Mouse (Mus musculus): ENCODE measurements around the gene Rps19. TPM values are rescaled to one million over a fixed set of nuclear protein-coding genes. Genes with fewer than 3 reads are reported as not detected.

The Rps19 gene
- polyA plus RNA-seq, 1 experiment: 353 TPM

GRCm38 (mm10) chr7:24850162-24850561, 34.0 kb upstream of the Rps19 start:
- TF ChIP-seq GATA1 (IDR thresholded peaks at IDR 0.05; ENCODE audit: low read length): no peak
- TF ChIP-seq TAL1 (IDR thresholded peaks at IDR 0.05; ENCODE audit: low read length): no peak
- Histone ChIP-seq H3K27me3 (ENCODE audit: control insufficient read depth) (no peaks in the 10 kb centered on the region), H3K4me3 (replicated peaks) (peak overlapping the region; percentile 67), H3K36me3 (ENCODE audit: control insufficient read depth) (peaks cover 17% of the 10 kb centered on the region), H3K4me1 (ENCODE audit: control insufficient read depth) (peaks cover 98% of the 10 kb centered on the region), H3K9me3 (ENCODE audit: control insufficient read depth, low read length) (peaks cover 5% of the 10 kb centered on the region)

DNA sequence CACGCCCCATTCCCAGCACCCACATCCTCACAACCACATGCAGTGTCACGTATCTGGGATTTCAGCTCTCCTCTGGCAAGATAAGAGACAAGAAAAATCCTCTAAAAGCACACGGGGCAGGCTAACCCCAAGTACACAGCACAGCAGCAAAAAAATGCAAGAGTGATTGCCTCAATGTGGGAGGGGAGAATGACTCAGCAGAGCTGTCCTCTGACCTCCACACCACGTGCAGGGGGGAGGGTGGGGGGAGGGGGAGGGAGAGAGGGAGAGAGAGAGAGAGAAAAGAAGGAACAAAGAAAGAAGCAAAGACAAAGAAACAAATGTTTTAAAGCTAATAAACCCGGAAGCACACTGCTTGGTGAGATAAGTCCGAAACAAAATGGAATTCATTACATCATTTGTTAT, 33.3 kb upstream of the Rps19 start:
- peak overlapping the region; percentile 67 for H3K4me3 ChIP-seq (replicated peaks)
- peaks cover 98% of the 10 kb centered on the region for H3K4me1 ChIP-seq (ENCODE audit: control insufficient read depth)
- peaks cover 5% of the 10 kb centered on the region for H3K9me3 ChIP-seq (ENCODE audit: control insufficient read depth, low read length)
- no peak for TF ChIP-seq TAL1 (IDR thresholded peaks at IDR 0.05; ENCODE audit: low read length)
- TF ChIP-seq GATA1 (IDR thresholded peaks at IDR 0.05; ENCODE audit: low read length): peak; percentile 66
- H3K36me3 ChIP-seq (ENCODE audit: control insufficient read depth): peaks cover 17% of the 10 kb centered on the region
- no peaks in the 10 kb centered on the region for H3K27me3 ChIP-seq (ENCODE audit: control insufficient read depth)

GRCm38 (mm10) chr7:24851596-24852325, 32.4 kb upstream of the Rps19 start:
- Histone ChIP-seq H3K4me1 (ENCODE audit: control insufficient read depth) (peaks cover 94% of the 10 kb centered on the region), H3K36me3 (ENCODE audit: control insufficient read depth) (peaks cover 17% of the 10 kb centered on the region), H3K27me3 (ENCODE audit: control insufficient read depth) (no peaks in the 10 kb centered on the region), H3K9me3 (ENCODE audit: control insufficient read depth, low read length) (peaks cover 5% of the 10 kb centered on the region), H3K4me3 (replicated peaks) (peak overlapping the region; percentile 67)
- TF ChIP-seq TAL1 (IDR thresholded peaks at IDR 0.05; ENCODE audit: low read length): no peak
- TF ChIP-seq GATA1 (IDR thresholded peaks at IDR 0.05; ENCODE audit: low read length): no peak

GRCm38 (mm10) chr7:24852557-24853232, 31.5 kb upstream of the Rps19 start:
- H3K4me1 ChIP-seq (ENCODE audit: control insufficient read depth): peaks cover 94% of the 10 kb centered on the region
- H3K36me3 ChIP-seq (ENCODE audit: control insufficient read depth): peaks cover 16% of the 10 kb centered on the region
- peak overlapping the region; percentile 67 for H3K4me3 ChIP-seq (replicated peaks)
- TF ChIP-seq TAL1 (IDR thresholded peaks at IDR 0.05; ENCODE audit: low read length) (peak; percentile 89), GATA1 (IDR thresholded peaks at IDR 0.05; ENCODE audit: low read length) (peak; percentile 80)
- H3K27me3 ChIP-seq (ENCODE audit: control insufficient read depth): no peaks in the 10 kb centered on the region
- peaks cover 5% of the 10 kb centered on the region for H3K9me3 ChIP-seq (ENCODE audit: control insufficient read depth, low read length)

- Histone ChIP-seq H3K9me3 (ENCODE audit: control insufficient read depth, low read length) (peaks cover 5% of the 10 kb centered on the region), H3K4me1 (ENCODE audit: control insufficient read depth) (peaks cover 94% of the 10 kb centered on the region), H3K27me3 (ENCODE audit: control insufficient read depth) (no peaks in the 10 kb centered on the region), H3K4me3 (replicated peaks) (peak overlapping the region; percentile 67), H3K36me3 (ENCODE audit: control insufficient read depth) (peaks cover 16% of the 10 kb centered on the region)
- TF ChIP-seq GATA1 (IDR thresholded peaks at IDR 0.05; ENCODE audit: low read length) (no peak), TAL1 (IDR thresholded peaks at IDR 0.05; ENCODE audit: low read length) (no peak)
Observed at GRCm38 (mm10) chr7:24853233-24853563, 31.0 kb upstream of the Rps19 start.

GRCm38 (mm10) chr7:24853695-24854094, 30.5 kb upstream of the Rps19 start:
- H3K4me1 ChIP-seq (ENCODE audit: control insufficient read depth): peaks cover 96% of the 10 kb centered on the region
- H3K36me3 ChIP-seq (ENCODE audit: control insufficient read depth): peaks cover 16% of the 10 kb centered on the region
- peaks cover 5% of the 10 kb centered on the region for H3K9me3 ChIP-seq (ENCODE audit: control insufficient read depth, low read length)
- H3K27me3 ChIP-seq (ENCODE audit: control insufficient read depth): no peaks in the 10 kb centered on the region
- TF ChIP-seq GATA1 (IDR thresholded peaks at IDR 0.05; ENCODE audit: low read length) (no peak), TAL1 (IDR thresholded peaks at IDR 0.05; ENCODE audit: low read length) (no peak)
- peak overlapping the region; percentile 67 for H3K4me3 ChIP-seq (replicated peaks)

- Histone ChIP-seq H3K4me3 (replicated peaks) (no peak overlapping the region), H3K4me1 (ENCODE audit: control insufficient read depth) (peaks cover 96% of the 10 kb centered on the region), H3K27me3 (ENCODE audit: control insufficient read depth) (peaks cover 3% of the 10 kb centered on the region; the same call in 1 of the 2 replicates), H3K9me3 (ENCODE audit: control insufficient read depth, low read length) (peaks cover 9% of the 10 kb centered on the region), H3K36me3 (ENCODE audit: control insufficient read depth) (peaks cover 19% of the 10 kb centered on the region)
- no peak for TF ChIP-seq GATA1 (IDR thresholded peaks at IDR 0.05; ENCODE audit: low read length)
- TF ChIP-seq TAL1 (IDR thresholded peaks at IDR 0.05; ENCODE audit: low read length): no peak
Observed at GRCm38 (mm10) chr7:24856460-24857120, 27.6 kb upstream of the Rps19 start.

DNA sequence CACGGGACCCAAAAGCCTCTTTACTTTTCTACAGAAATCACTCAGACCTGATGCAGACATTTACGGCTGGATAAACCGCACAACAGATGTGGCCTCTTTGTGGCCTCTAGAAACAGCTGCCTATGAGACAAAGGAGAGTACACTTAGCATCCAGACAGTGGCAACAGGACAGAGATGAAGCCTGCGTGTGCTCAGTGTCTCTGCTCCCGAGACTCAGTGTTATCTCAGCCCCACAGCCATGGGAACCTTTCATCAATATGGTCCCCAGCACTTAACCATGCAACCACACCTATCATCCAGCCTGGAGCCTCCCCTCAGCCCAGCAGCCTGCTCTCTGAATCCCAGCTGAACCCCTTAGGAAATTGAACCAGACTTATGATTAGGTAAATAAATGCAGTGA, 24.9 kb upstream of the Rps19 start:
- Histone ChIP-seq H3K36me3 (ENCODE audit: control insufficient read depth) (peaks cover 14% of the 10 kb centered on the region), H3K4me3 (replicated peaks) (peak overlapping the region; percentile 41), H3K4me1 (ENCODE audit: control insufficient read depth) (peaks cover 81% of the 10 kb centered on the region), H3K9me3 (ENCODE audit: control insufficient read depth, low read length) (peaks cover 9% of the 10 kb centered on the region), H3K27me3 (ENCODE audit: control insufficient read depth) (peaks cover 4% of the 10 kb centered on the region)
- TF ChIP-seq GATA1 (IDR thresholded peaks at IDR 0.05; ENCODE audit: low read length): peak; percentile 91
- TF ChIP-seq TAL1 (IDR thresholded peaks at IDR 0.05; ENCODE audit: low read length): peak; percentile 88

- peaks cover 70% of the 10 kb centered on the region for H3K4me1 ChIP-seq (ENCODE audit: control insufficient read depth)
- peaks cover 23% of the 10 kb centered on the region for H3K27me3 ChIP-seq (ENCODE audit: control insufficient read depth)
- H3K4me3 ChIP-seq (replicated peaks): no peak within 1 kb of the TSS
- peaks cover 4% of the 10 kb centered on the region for H3K9me3 ChIP-seq (ENCODE audit: control insufficient read depth, low read length)
- peaks cover 5% of the 10 kb centered on the region; the same call in 1 of the 2 replicates for H3K36me3 ChIP-seq (ENCODE audit: control insufficient read depth)
- TF ChIP-seq GATA1 (IDR thresholded peaks at IDR 0.05; ENCODE audit: low read length): no peak
- TF ChIP-seq TAL1 (IDR thresholded peaks at IDR 0.05; ENCODE audit: low read length): no peak
Observed at GRCm38 (mm10) chr7:24861913-24862312, 22.3 kb upstream of the Rps19 start, which contains the start of gene Gm9844. Gene Gm9844 (plus strand): TSS chr7:24862213.

Measured in erythroblast, embryonic 14.5 days (primary cell).